Mouse (Mus musculus) hematopoietic stem cell, adult 5-6 weeks (primary cell): Measurements from ENCODE around the gene Atp6v1g3. TPM values are rescaled to one million over a fixed set of nuclear protein-coding genes. Genes with fewer than 3 reads are reported as not detected.
A peak's percentile ranks its signal among the peaks of the same experiment; 100 is the strongest.

Source experiments
- ATAC-seq, 2 experiments: fragments of 125-278 bp in 1 of 2; replicated peaks in 1 of 2; 2 replicates each; pipeline ENCODE4 v1.8.0; 2016 to 2017; ENCODE audit warnings: inconsistent platforms in 2 of 2, mild to moderate bottlenecking in 2 of 2, moderate number of reproducible peaks in 2 of 2, low read depth in 1 of 2, moderate TSS enrichment in 1 of 2; ENCODE audit not compliant: low FRiP score in 2 of 2, poor library complexity in 2 of 2, severe bottlenecking in 2 of 2, insufficient read depth in 1 of 2, low TSS enrichment in 1 of 2
- total RNA-seq: library from RNA; stranded (forward); fragments of 172-1452, 232-1000 nt; gene quantifications from 2 replicates; pipeline ENCODE4 v1.2.3, GENCODE M21; 2017

Gene Atp6v1g3
- total RNA-seq, 1 experiment from 2014 or later: not detected

GRCm38 (mm10) chr1:138327466-138328245 lies 54.1 kb downstream of the Atp6v1g3 start:
- no peak for ATAC-seq

GRCm38 (mm10) chr1:138328320-138328719 lies 54.8 kb downstream of the Atp6v1g3 start:
- peak in 1 of 2 experiments; percentile 68; a peak in 1 of 4 replicates for ATAC-seq

- no peak for ATAC-seq
Measured at GRCm38 (mm10) chr1:138330556-138330955, 57.0 kb downstream of the Atp6v1g3 start.

- ATAC-seq: no peak
Measured at GRCm38 (mm10) chr1:138331596-138331995, 58.1 kb downstream of the Atp6v1g3 start.

GRCm38 (mm10) chr1:138334701-138335100 lies 61.2 kb downstream of the Atp6v1g3 start:
- ATAC-seq: no peak

- no peak for ATAC-seq
Measured at GRCm38 (mm10) chr1:138337417-138337816, 63.9 kb downstream of the Atp6v1g3 start.

Other genes starting within 250 kb of the Atp6v1g3 start
- 325 and 418 TPM in 2 replicates for gene Ptprc, start 98.0 kb upstream of the Atp6v1g3 start, total RNA-seq